Mouse (Mus musculus) liver, embryonic 11.5 days (tissue): ENCODE measurements around the gene Ptprd. TPM values are rescaled to one million over a fixed set of nuclear protein-coding genes. Genes with fewer than 3 reads are reported as not detected.

Experiments
- ATAC-seq: fragments of 200-750 bp; cut with Nextera tagmentation; replicated peaks from 2 replicates; pipeline ENCODE4 v1.8.0; 2017; ENCODE audit warnings: moderate number of reproducible peaks, mild to moderate bottlenecking, moderate TSS enrichment, moderate library complexity; ENCODE audit not compliant: low FRiP score
- DNase-seq: peaks from one replicate; pipeline ENCODE4 v3.0.0-alpha.2; 2017; ENCODE audit warnings: low spot score
- H3K27ac ChIP-seq: fragments of 300-500 bp; sonication (generic); 2 replicates; pipeline ENCODE4 v1.5.1; 2014; ENCODE audit warnings: mild to moderate bottlenecking, low read depth, low read length, control low read depth
- H3K27me3 ChIP-seq: fragments of 300-500 bp; sonication (generic); replicated peaks from 2 replicates; pipeline ENCODE4 v1.6.1; 2014; ENCODE audit warnings: low read length, mixed read lengths; ENCODE audit not compliant: control insufficient read depth, insufficient read depth
- H3K36me3 ChIP-seq: fragments of 300-500 bp; sonication (generic); 2 replicates; pipeline ENCODE4 v1.6.1; 2014; ENCODE audit warnings: mild to moderate bottlenecking, low read length, moderate library complexity, mixed read lengths; ENCODE audit not compliant: control insufficient read depth, insufficient read depth
- H3K4me1 ChIP-seq: fragments of 300-500 bp; sonication (generic); replicated peaks from 2 replicates; pipeline ENCODE4 v1.6.1; 2014; ENCODE audit warnings: low read length, mixed read lengths; ENCODE audit not compliant: control insufficient read depth, insufficient read depth
- H3K4me2 ChIP-seq: fragments of 300-500 bp; sonication (generic); 2 replicates; pipeline ENCODE4 v1.6.1; 2014; ENCODE audit warnings: mild to moderate bottlenecking, control low read depth, moderate library complexity
- H3K4me3 ChIP-seq: fragments of 300-500 bp; sonication (generic); 2 replicates; pipeline ENCODE4 v1.5.1; 2014; ENCODE audit warnings: low read depth, low read length, control low read depth
- H3K9ac ChIP-seq: fragments of 300-500 bp; sonication (generic); 2 replicates; pipeline ENCODE4 v1.6.1; 2014; ENCODE audit warnings: low read depth, low read length, control low read depth
- H3K9me3 ChIP-seq: fragments of 300-500 bp; sonication (generic); 2 replicates; pipeline ENCODE4 v1.6.1; 2016; ENCODE audit warnings: low read length, inconsistent platforms, mixed read lengths; ENCODE audit not compliant: control insufficient read depth
- WGBS: fragments of 180-500 bp; shearing (Covaris S2); extraction: QIAGEN DNeasy Blood & Tissue Kit; methylation state at CpG from one replicate; pipeline ENCODE4 v1.1.7; 2014; 5-methylcytosine and 5-hydroxymethylcytosine counted together
- polyA plus RNA-seq: library from polyadenylated mRNA; unstranded; fragments of >200 nt; fragmentation: Nextera tagmentation; extraction: Ambion mirVana; gene quantifications from 2 replicates; pipeline ENCODE4 v1.2.1, GENCODE M21; 2014

Gene Ptprd
- polyA plus RNA-seq, 1 experiment from 2014 or later: 8.4 TPM

- no peak for DNase-seq
- ATAC-seq: no peak
- Histone ChIP-seq H3K27me3 (no peaks in the 10 kb centered on the region), H3K36me3 (no peaks in the 10 kb centered on the region), H3K4me2 (no peak overlapping the region), H3K27ac (no peak overlapping the region), H3K4me1 (no peaks in the 10 kb centered on the region), H3K4me3 (no peak overlapping the region), H3K9me3 (no peaks in the 10 kb centered on the region), H3K9ac (no peak overlapping the region)
- WGBS: 82% methylated on average over 7 of the region's 7 CpGs
Observed at GRCm38 (mm10) chr4:76846265-76846664, 1365.5 kb downstream of the Ptprd start.

GRCm38 (mm10) chr4:76839016-76839415 lies 1372.7 kb downstream of the Ptprd start:
- H3K9ac ChIP-seq: no peak overlapping the region
- no peaks in the 10 kb centered on the region for H3K36me3 ChIP-seq
- WGBS: 69% methylated on average over 1 of the region's 1 CpGs
- H3K9me3 ChIP-seq: no peaks in the 10 kb centered on the region
- no peak overlapping the region for H3K4me2 ChIP-seq
- no peak overlapping the region for H3K4me3 ChIP-seq
- no peaks in the 10 kb centered on the region for H3K27me3 ChIP-seq
- ATAC-seq: no peak
- no peak for DNase-seq
- H3K27ac ChIP-seq: no peak overlapping the region
- H3K4me1 ChIP-seq: no peaks in the 10 kb centered on the region

DNA sequence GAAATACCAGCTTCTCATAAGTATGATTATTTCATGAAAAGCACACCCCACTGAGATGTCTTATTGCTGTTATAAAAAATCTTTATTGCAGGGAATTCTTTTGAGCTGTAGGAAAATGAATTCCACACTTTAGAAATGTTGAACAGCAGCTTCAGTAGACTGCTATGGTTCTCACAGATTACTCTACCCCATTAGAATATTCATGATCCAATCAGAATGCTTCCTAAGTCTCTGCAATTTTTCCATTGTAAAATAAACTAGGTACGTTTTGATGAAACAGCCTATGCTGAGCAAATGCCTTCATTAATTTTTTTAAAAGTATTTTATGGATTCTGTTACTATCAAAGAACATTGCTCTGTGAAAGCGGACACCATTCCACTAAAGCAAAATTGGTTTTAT lies 1399.6 kb downstream of the Ptprd start:
- no peaks in the 10 kb centered on the region for H3K4me1 ChIP-seq
- no peak overlapping the region for H3K9ac ChIP-seq
- no peak overlapping the region for H3K4me2 ChIP-seq
- H3K27ac ChIP-seq: no peak overlapping the region
- ATAC-seq (no peak), DNase-seq (no peak)
- 74% methylated on average over 2 of the region's 2 CpGs for WGBS
- no peaks in the 10 kb centered on the region for H3K36me3 ChIP-seq
- H3K9me3 ChIP-seq: no peaks in the 10 kb centered on the region
- H3K4me3 ChIP-seq: no peak overlapping the region
- H3K27me3 ChIP-seq: no peaks in the 10 kb centered on the region

- ATAC-seq (no peak), DNase-seq (no peak)
- H3K36me3 ChIP-seq: no peaks in the 10 kb centered on the region
- H3K9ac ChIP-seq: no peak overlapping the region
- H3K4me2 ChIP-seq: no peak overlapping the region
- no peak overlapping the region for H3K4me3 ChIP-seq
- no peak overlapping the region for H3K27ac ChIP-seq
- H3K27me3 ChIP-seq: no peaks in the 10 kb centered on the region
- H3K9me3 ChIP-seq: no peaks in the 10 kb centered on the region
- WGBS: 90% methylated on average over 4 of the region's 4 CpGs
- no peaks in the 10 kb centered on the region for H3K4me1 ChIP-seq
Observed at GRCm38 (mm10) chr4:76802708-76803107, 1409.1 kb downstream of the Ptprd start.

GRCm38 (mm10) chr4:76798010-76799007 lies 1413.5 kb downstream of the Ptprd start:
- no peaks in the 10 kb centered on the region for H3K36me3 ChIP-seq
- DNase-seq (no peak), ATAC-seq (no peak)
- H3K27ac ChIP-seq: no peak overlapping the region
- WGBS: 70% methylated on average over 9 of the region's 9 CpGs
- no peaks in the 10 kb centered on the region for H3K9me3 ChIP-seq
- H3K9ac ChIP-seq: no peak overlapping the region
- H3K4me2 ChIP-seq: no peak overlapping the region
- H3K4me3 ChIP-seq: no peak overlapping the region
- H3K27me3 ChIP-seq: no peaks in the 10 kb centered on the region
- no peaks in the 10 kb centered on the region for H3K4me1 ChIP-seq

- Histone ChIP-seq H3K4me2 (no peak overlapping the region), H3K9ac (no peak overlapping the region), H3K27me3 (no peaks in the 10 kb centered on the region), H3K36me3 (no peaks in the 10 kb centered on the region), H3K9me3 (no peaks in the 10 kb centered on the region), H3K4me3 (no peak overlapping the region), H3K27ac (no peak overlapping the region), H3K4me1 (no peaks in the 10 kb centered on the region)
- ATAC-seq: no peak
- WGBS: 78% methylated on average over 2 of the region's 2 CpGs
- DNase-seq: no peak
Observed at GRCm38 (mm10) chr4:76785389-76785788, 1426.4 kb downstream of the Ptprd start.

DNA sequence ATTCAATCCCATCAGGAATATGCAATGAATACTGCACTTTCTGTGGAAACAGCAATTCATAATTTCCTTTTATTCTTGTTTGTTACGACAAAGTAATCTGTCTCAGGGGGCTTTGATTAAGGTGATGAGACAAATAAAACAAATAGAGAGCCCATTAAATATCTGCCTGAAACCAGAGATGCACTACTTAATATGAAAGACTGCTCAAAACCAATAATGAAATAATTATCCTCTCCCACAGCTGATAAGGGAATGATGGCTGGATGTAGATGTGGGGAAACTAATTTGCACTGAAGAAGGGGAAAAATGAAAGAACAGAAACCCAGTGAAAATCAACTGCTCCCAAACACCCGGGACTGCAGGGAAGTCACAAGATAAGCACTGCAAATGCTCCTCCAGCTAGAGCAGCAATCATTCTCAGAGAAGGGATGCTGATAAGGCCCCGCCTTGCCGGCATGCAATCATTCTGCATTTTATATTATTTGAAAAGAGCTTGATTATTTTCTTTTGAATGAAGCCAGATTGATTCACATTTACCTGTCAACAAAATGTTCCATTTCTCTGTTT lies 1432.1 kb downstream of the Ptprd start:
- DNase-seq: no peak
- no peaks in the 10 kb centered on the region for H3K36me3 ChIP-seq
- no peak overlapping the region for H3K4me3 ChIP-seq
- H3K9ac ChIP-seq: no peak overlapping the region
- no peak overlapping the region for H3K27ac ChIP-seq
- no peaks in the 10 kb centered on the region for H3K9me3 ChIP-seq
- H3K4me2 ChIP-seq: no peak overlapping the region
- no peak for ATAC-seq
- H3K27me3 ChIP-seq: no peaks in the 10 kb centered on the region
- 60% methylated on average over 4 of the region's 4 CpGs for WGBS
- no peaks in the 10 kb centered on the region for H3K4me1 ChIP-seq

- DNase-seq: no peak
- Histone ChIP-seq H3K4me3 (no peak overlapping the region), H3K4me2 (no peak overlapping the region), H3K9me3 (no peaks in the 10 kb centered on the region), H3K27ac (no peak overlapping the region), H3K27me3 (no peaks in the 10 kb centered on the region), H3K4me1 (no peaks in the 10 kb centered on the region), H3K9ac (no peak overlapping the region), H3K36me3 (no peaks in the 10 kb centered on the region)
- no peak for ATAC-seq
- whole genome bisulfite sequencing: 73% methylated on average over 3 of the region's 3 CpGs
Observed at GRCm38 (mm10) chr4:76766918-76767317, 1444.8 kb downstream of the Ptprd start.

DNA sequence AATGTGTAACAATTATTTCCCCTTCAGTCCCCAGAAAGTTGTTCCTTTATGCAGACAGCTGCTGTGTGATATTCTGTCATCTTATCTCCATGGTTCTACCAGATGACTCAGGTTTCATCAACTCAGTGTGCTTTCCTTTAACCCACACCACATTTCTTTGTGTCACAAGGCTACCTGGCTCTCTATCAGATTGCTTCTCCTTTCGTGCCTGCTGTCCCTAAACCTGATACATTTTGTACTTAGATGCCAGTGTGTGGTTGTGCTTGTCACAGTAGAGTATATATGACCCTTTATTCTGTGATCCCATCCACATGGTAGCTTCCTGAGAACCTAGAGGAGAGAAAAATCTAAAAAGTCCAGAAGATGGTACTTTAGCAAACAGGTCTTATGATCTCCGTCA lies 1445.3 kb downstream of the Ptprd start:
- H3K4me1 ChIP-seq: no peaks in the 10 kb centered on the region
- no peak for DNase-seq
- no peaks in the 10 kb centered on the region for H3K27me3 ChIP-seq
- H3K9ac ChIP-seq: no peak overlapping the region
- H3K9me3 ChIP-seq: no peaks in the 10 kb centered on the region
- 80% methylated on average over 2 of the region's 2 CpGs for WGBS
- no peak overlapping the region for H3K4me2 ChIP-seq
- H3K4me3 ChIP-seq: no peak overlapping the region
- H3K36me3 ChIP-seq: no peaks in the 10 kb centered on the region
- ATAC-seq: no peak
- no peak overlapping the region for H3K27ac ChIP-seq
